In genomic region chr4:124675037-124675436, GRCm38 (mm10) we compare ENCODE assay signal across 8 mouse cellular contexts. TPM values are rescaled to one million over a fixed set of nuclear protein-coding genes. Genes with fewer than 3 reads are reported as not detected.
DNase-seq lines count a peak whose midpoint lies in the region; ATAC-seq and TF ChIP-seq lines count a peak whose summit lies in the region.

No protein-coding gene starts in this region.

- no peaks in the 10 kb centered on the region for H3K9me3 ChIP-seq in forebrain, embryonic 14.5 days (replicated peaks; ENCODE audit: control insufficient read depth, low read length)
- H3K9me3 ChIP-seq in forebrain, embryonic 12.5 days: no peaks in the 10 kb centered on the region
- no peaks in the 10 kb centered on the region for H3K9me3 ChIP-seq in liver, embryonic 13.5 days (replicated peaks)

- H3K27ac ChIP-seq in forebrain, embryonic 14.5 days (ENCODE audit: low read depth, low read length): no peak overlapping the region
- H3K27ac ChIP-seq in forebrain, embryonic 12.5 days: no peak overlapping the region
- H3K27ac ChIP-seq in cerebellum, adult 2 months (ENCODE audit: insufficient read depth, low read length): no peak overlapping the region
- no peak overlapping the region for H3K27ac ChIP-seq in liver, embryonic 13.5 days

- 1% methylated on average over 4 of the region's 4 CpGs for WGBS in forebrain, embryonic 14.5 days
- WGBS in forebrain, embryonic 12.5 days: 2% methylated on average over 4 of the region's 4 CpGs
- 6% methylated on average over 4 of the region's 4 CpGs for WGBS in cerebellum, adult 2 months
- 5% methylated on average over 4 of the region's 4 CpGs for WGBS in liver, embryonic 13.5 days (ENCODE audit: insufficient replicate concordance)

- ATAC-seq in forebrain, embryonic 14.5 days: no peak
- no peak for ATAC-seq in forebrain, embryonic 12.5 days (ENCODE audit: low FRiP score)
- ATAC-seq in liver, embryonic 13.5 days (ENCODE audit: low read depth): no peak

- H3K4me1 ChIP-seq in forebrain, embryonic 14.5 days (ENCODE audit: control insufficient read depth, insufficient read depth, low read length): peaks cover 33% of the 10 kb centered on the region
- H3K4me1 ChIP-seq in forebrain, embryonic 12.5 days: peaks cover 42% of the 10 kb centered on the region
- 0 out of 2 replicates have a peak, but pooled peaks cover 2% of the 10 kb centered on the region for H3K4me1 ChIP-seq in cerebellum, adult 2 months (ENCODE audit: control insufficient read depth, insufficient read depth, low read length)
- peaks cover 8% of the 10 kb centered on the region; the same call in 1 of the 2 replicates for H3K4me1 ChIP-seq in liver, embryonic 13.5 days (replicated peaks)

- 0 out of 2 replicates have a peak overlapping the region, but pooled peaks have one; percentile 29 for H3K9ac ChIP-seq in forebrain, embryonic 14.5 days (ENCODE audit: low read length)
- no peak overlapping the region for H3K9ac ChIP-seq in forebrain, embryonic 12.5 days
- no peak overlapping the region for H3K9ac ChIP-seq in liver, embryonic 13.5 days

- intact Hi-C loops in gastrocnemius, postnatal 14 days (cut with DNase I; ENCODE audit: low total_unique reads): no loop called here

- peaks cover 34% of the 10 kb centered on the region for H3K36me3 ChIP-seq in forebrain, embryonic 14.5 days (ENCODE audit: control insufficient read depth, insufficient read depth, low read length)
- peaks cover 27% of the 10 kb centered on the region for H3K36me3 ChIP-seq in forebrain, embryonic 12.5 days (replicated peaks)
- H3K36me3 ChIP-seq in liver, embryonic 13.5 days: peaks cover 32% of the 10 kb centered on the region

- no peak overlapping the region for H3K4me2 ChIP-seq in forebrain, embryonic 14.5 days (ENCODE audit: low read length)
- H3K4me2 ChIP-seq in forebrain, embryonic 12.5 days: no peak overlapping the region
- H3K4me2 ChIP-seq in liver, embryonic 13.5 days: no peak overlapping the region

- DNase-seq in forebrain, embryonic 14.5 days (ENCODE audit: low spot score): peak; percentile 92
- DNase-seq in ovary, postnatal 36 days (ENCODE audit: low spot score): peak; percentile 44
- no peak for DNase-seq in ovary, postnatal 10 days (ENCODE audit: low spot score)
- peak; percentile 64 to 69 for DNase-seq in cerebellum, adult 2 months
- DNase-seq in gastrocnemius, postnatal 14 days: peak; percentile 53
- peak; percentile 20 for DNase-seq in liver, embryonic 13.5 days
- peak; percentile 84 for DNase-seq in right cerebral cortex, postnatal 4 days

- TF ChIP-seq CTCF in cerebellum, adult 2 months (IDR thresholded peaks at IDR 0.05; ENCODE audit: borderline replicate concordance, insufficient read depth, low read depth, low read length): peak; percentile 76

- H3K27me3 ChIP-seq in forebrain, embryonic 14.5 days (replicated peaks; ENCODE audit: control insufficient read depth, insufficient read depth, low read length): no peaks in the 10 kb centered on the region
- H3K27me3 ChIP-seq in forebrain, embryonic 12.5 days: peaks cover 32% of the 10 kb centered on the region
- no peaks in the 10 kb centered on the region for H3K27me3 ChIP-seq in cerebellum, adult 2 months (ENCODE audit: control insufficient read depth, insufficient read depth, low read length)
- H3K27me3 ChIP-seq in liver, embryonic 13.5 days: peaks cover 46% of the 10 kb centered on the region

- H3K4me3 ChIP-seq in forebrain, embryonic 14.5 days (ENCODE audit: low read depth, low read length): no peak overlapping the region
- no peak overlapping the region for H3K4me3 ChIP-seq in forebrain, embryonic 12.5 days (replicated peaks)
- no peak overlapping the region for H3K4me3 ChIP-seq in cerebellum, adult 2 months (replicated peaks; ENCODE audit: insufficient read depth, low read depth, low read length)
- no peak overlapping the region for H3K4me3 ChIP-seq in liver, embryonic 13.5 days (replicated peaks)

- TF ChIP-seq POLR2A in cerebellum, adult 2 months (IDR thresholded peaks at IDR 0.05; ENCODE audit: borderline replicate concordance, insufficient read depth, low read length): no peak

RNA-seq across cellular contexts. Expression of gene Utp11, which starts 18.4 kb away (rescaled TPM):
- 34.5 and 42.0 TPM in 2 replicates for polyA plus RNA-seq in forebrain, embryonic 14.5 days (2014; fragmentation: Nextera tagmentation; extraction: Ambion mirVana)
- polyA plus RNA-seq in forebrain, embryonic 12.5 days (2016; fragmentation: Nextera tagmentation; extraction: Ambion mirVana): 63.8 and 64.0 TPM in 2 replicates
- polyA plus RNA-seq in cerebellum, adult 2 months (2012; rRNA removed): 19.2 and 19.4 TPM in 2 replicates
- 10 to 100 TPM; 16.5 to 20.4 TPM for total RNA-seq in gastrocnemius, postnatal 14 days (2021)
- polyA plus RNA-seq in liver, embryonic 13.5 days (2015; fragmentation: Nextera tagmentation; extraction: Ambion mirVana): 37.5 and 48.1 TPM in 2 replicates

RNA-seq across cellular contexts. Expression of gene Pou3f1, which starts 18.4 kb away (rescaled TPM):
- polyA plus RNA-seq in forebrain, embryonic 14.5 days (2014; fragmentation: Nextera tagmentation; extraction: Ambion mirVana): 14.8 and 15.3 TPM in 2 replicates
- polyA plus RNA-seq in forebrain, embryonic 12.5 days (2016; fragmentation: Nextera tagmentation; extraction: Ambion mirVana): 16.0 and 21.6 TPM in 2 replicates
- polyA plus RNA-seq in cerebellum, adult 2 months (2012; rRNA removed): 2.3 and 3.3 TPM in 2 replicates
- 1 to 10 TPM; 1.3 to 2.2 TPM for total RNA-seq in gastrocnemius, postnatal 14 days (2021)
- not detected in 2 replicates for polyA plus RNA-seq in liver, embryonic 13.5 days (2015; fragmentation: Nextera tagmentation; extraction: Ambion mirVana)

RNA-seq across cellular contexts. Expression of gene Fhl3, which starts 25.5 kb away (rescaled TPM):
- 1.4 TPM in 2 replicates for polyA plus RNA-seq in forebrain, embryonic 14.5 days (2014; fragmentation: Nextera tagmentation; extraction: Ambion mirVana)
- 2.2 TPM in 2 replicates for polyA plus RNA-seq in forebrain, embryonic 12.5 days (2016; fragmentation: Nextera tagmentation; extraction: Ambion mirVana)
- 1.4 and 1.6 TPM in 2 replicates for polyA plus RNA-seq in cerebellum, adult 2 months (2012; rRNA removed)
- total RNA-seq in gastrocnemius, postnatal 14 days (2021): 100 to 1,000 TPM in 1 of 2 experiments, 10 to 100 TPM in 1; 77.5 to 112 TPM
- polyA plus RNA-seq in liver, embryonic 13.5 days (2015; fragmentation: Nextera tagmentation; extraction: Ambion mirVana): 3.1 and 3.6 TPM in 2 replicates

RNA-seq across cellular contexts. Expression of gene Sf3a3, which starts 39.5 kb away (rescaled TPM):
- 118 TPM in 2 replicates for polyA plus RNA-seq in forebrain, embryonic 14.5 days (2014; fragmentation: Nextera tagmentation; extraction: Ambion mirVana)
- polyA plus RNA-seq in forebrain, embryonic 12.5 days (2016; fragmentation: Nextera tagmentation; extraction: Ambion mirVana): 203 and 204 TPM in 2 replicates
- polyA plus RNA-seq in cerebellum, adult 2 months (2012; rRNA removed): 40.5 and 45.2 TPM in 2 replicates
- 10 to 100 TPM; 14.7 to 17.4 TPM for total RNA-seq in gastrocnemius, postnatal 14 days (2021)
- polyA plus RNA-seq in liver, embryonic 13.5 days (2015; fragmentation: Nextera tagmentation; extraction: Ambion mirVana): 91.3 and 101 TPM in 2 replicates
